Mouse (Mus musculus) 3T3-L1 (cell line): ENCODE measurements around the gene Eml2.

ENCODE experiments used
- DNase-seq: peaks from one replicate; pipeline ENCODE4 v3.0.0-alpha.2; 2015; ENCODE audit warnings: low read depth, low spot score

Gene Eml2

DNA sequence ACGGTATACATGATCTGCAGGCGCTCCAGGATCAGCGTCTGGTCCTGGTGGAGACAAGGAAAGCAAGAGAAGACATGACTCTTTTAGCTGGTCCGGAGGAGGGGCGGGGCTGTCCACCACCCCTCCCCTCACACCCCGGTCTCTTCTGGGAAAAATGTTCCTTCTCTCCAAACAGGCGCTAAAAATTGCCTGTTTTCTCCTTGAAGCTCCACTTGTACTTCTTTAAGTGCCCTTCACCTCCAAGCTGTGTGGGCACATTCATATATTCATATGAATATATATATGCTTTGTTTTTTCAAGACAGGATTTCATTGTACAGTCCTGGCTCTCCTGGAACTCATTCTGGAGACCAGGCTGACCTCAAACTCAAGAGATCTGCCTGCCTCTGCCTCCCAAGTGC is 13.3 kb upstream of the Eml2 start:
- DNase-seq = no peak

- no peak for DNase-seq
These were observed 12.5 kb upstream of the Eml2 start for GRCm38 (mm10) chr7:19163752-19164151.

GRCm38 (mm10) chr7:19164189-19164588 is 12.0 kb upstream of the Eml2 start:
- no peak for DNase-seq

- no peak for DNase-seq
These were observed 11.2 kb upstream of the Eml2 start for GRCm38 (mm10) chr7:19164978-19165377.

- no peak for DNase-seq
These were observed 10.4 kb upstream of the Eml2 start, which contains the start of gene Gipr for GRCm38 (mm10) chr7:19165656-19166423. TSS of gene Gipr (minus strand) at chr7:19166127.

- DNase-seq = no peak
These were observed 9.2 kb upstream of the Eml2 start for GRCm38 (mm10) chr7:19166990-19167389.

GRCm38 (mm10) chr7:19169506-19169905 is 6.7 kb upstream of the Eml2 start:
- DNase-seq = no peak

GRCm38 (mm10) chr7:19170142-19170541 is 6.1 kb upstream of the Eml2 start:
- no peak for DNase-seq

DNA sequence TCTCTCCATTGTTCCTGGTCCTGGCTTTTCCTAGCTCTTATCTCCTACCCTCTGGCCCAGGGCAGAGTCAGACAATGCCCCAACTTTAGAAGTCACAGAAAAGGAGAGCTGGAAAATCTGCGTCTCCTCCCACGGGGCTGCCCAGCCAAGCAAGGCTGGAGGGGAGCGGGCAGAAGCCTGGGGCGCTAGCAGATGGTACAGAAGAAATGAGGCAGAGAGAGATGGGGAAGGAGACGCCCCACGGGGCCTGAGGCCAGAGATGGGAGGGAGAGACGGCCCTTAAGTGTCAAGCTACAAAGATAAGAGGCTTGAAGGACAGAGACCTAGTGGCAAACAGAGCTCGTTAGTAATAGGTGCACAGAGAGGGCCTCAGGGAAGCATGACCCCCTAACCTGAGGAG is 4.4 kb upstream of the Eml2 start:
- DNase-seq = no peak

GRCm38 (mm10) chr7:19172874-19173273 is 3.3 kb upstream of the Eml2 start:
- no peak for DNase-seq

- no peak for DNase-seq
These were observed 311 bp downstream of the Eml2 start for GRCm38 (mm10) chr7:19176516-19176947.

- no peak for DNase-seq
These were observed 995 bp downstream of the Eml2 start for GRCm38 (mm10) chr7:19177216-19177615.

- no peak for DNase-seq
These were observed 1.8 kb downstream of the Eml2 start for GRCm38 (mm10) chr7:19178035-19178434.

- DNase-seq = no peak
These were observed 2.3 kb downstream of the Eml2 start for GRCm38 (mm10) chr7:19178443-19179092.

DNA sequence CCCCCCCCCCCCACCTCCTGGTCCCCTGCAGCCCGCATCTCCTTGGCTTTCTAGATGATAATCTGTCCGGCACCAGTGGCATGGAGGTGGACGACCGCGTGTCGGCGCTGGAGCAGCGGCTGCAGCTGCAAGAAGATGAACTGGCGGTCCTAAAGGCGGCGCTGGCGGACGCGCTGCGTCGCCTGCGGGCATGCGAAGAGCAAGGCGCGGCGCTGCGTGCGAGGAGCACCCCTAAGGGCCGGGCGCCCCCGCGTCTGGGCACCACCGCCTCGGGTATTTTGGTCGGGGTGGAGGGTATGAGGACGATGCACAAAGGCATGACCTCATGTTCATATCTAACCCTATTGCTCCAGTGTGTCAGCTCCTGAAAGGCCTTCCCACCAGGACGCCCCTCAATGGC is 3.0 kb downstream of the Eml2 start:
- DNase-seq = no peak

DNA sequence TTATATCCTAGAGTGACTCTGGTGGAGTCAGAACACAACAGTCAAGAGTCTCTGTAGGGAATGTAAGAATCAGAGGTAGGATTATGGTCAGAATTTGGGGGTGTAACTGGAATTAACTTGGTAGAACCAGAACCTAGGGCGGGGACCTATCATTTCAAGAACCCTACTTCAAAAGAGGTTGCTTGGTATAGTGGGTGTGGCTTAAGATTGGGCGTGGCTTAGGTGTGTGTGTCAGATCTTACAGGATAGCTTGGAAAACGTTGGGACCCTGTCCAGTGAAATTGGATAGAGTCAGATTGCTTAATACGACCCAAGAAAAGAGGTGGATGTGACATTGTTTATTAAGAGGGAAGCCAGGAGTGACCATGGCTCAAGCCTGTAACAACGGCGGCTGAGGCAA is 3.7 kb downstream of the Eml2 start:
- DNase-seq = no peak

- no peak for DNase-seq
These were observed 4.7 kb downstream of the Eml2 start for GRCm38 (mm10) chr7:19180862-19181429.

DNA sequence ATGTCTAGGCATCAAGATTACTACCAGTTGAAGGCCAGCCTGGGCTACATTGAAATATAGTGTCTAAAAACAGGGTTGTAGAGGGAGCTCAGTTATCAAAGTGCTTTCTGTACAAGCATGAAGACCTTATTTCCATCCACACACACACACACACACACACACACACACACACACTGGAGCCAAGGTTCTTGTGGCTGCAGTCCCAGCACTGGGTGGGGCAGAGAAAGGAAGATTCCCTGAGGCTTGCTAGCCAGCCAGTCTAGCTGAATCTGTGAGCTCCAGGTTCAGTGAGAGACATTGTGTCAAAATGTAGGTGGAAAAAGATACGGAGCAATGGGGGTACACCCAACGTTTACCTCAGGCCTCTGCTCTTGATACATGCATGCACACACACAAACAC is 8.0 kb downstream of the Eml2 start:
- DNase-seq = peak; percentile 44

GRCm38 (mm10) chr7:19184758-19185157 is 8.5 kb downstream of the Eml2 start:
- peak; percentile 23 for DNase-seq

- DNase-seq = no peak
These were observed 18.5 kb downstream of the Eml2 start for GRCm38 (mm10) chr7:19194676-19195075.

- peak; percentile 30 for DNase-seq
These were observed 20.5 kb downstream of the Eml2 start for GRCm38 (mm10) chr7:19196676-19197075.

DNA sequence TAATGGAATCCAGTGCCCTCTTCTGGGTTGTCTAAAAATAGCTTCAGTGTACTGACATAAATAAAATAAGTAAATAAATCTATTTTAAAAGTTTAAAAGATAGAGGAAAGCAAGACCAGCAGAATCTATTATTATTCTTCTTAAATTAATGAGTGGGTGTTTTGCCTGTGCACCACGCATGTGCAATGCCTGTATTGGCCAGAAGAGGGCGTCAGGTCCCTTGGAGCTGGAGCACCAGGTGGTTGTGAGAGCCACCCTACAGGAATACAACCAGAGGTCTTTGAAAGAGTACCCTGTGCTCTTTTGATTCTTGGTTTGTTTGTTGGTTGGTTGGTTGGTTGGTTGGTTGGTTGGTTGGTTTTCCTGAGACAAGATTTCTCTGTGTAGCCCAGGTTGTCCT is 21.8 kb downstream of the Eml2 start:
- DNase-seq = peak; percentile 11

DNA sequence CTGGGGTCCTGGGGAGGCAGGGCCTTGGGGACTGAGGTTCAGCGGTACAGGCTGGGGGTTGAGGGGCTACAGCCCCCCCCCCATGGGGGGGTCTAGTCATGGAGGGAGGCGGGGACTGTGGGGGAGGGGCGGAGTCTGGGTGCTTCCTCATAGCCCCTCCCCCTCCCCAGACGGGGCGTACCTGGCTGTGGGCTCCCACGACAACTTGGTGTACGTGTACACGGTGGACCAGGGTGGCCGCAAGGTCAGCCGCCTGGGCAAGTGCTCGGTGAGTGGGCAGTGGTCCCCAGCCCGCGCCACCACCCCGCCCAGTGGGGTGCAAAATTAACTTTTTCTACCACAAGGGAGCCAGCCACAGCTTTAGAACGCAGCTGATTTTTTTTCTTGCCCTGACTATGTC is 25.4 kb downstream of the Eml2 start:
- no peak for DNase-seq
